Mouse (Mus musculus) heart, postnatal 0 days (tissue): ENCODE results near the gene Tff1. TPM values are rescaled to one million over a fixed set of nuclear protein-coding genes. Genes with fewer than 3 reads are reported as not detected.
A peak's percentile ranks its signal among the peaks of the same experiment; 100 is the strongest.

Source experiments
- ATAC-seq: fragments of 200-750 bp; cut with Nextera tagmentation; 2 replicates; pipeline ENCODE4 v1.8.0; 2017; ENCODE audit warnings: low read depth, moderate number of reproducible peaks, moderate library complexity; ENCODE audit not compliant: insufficient read depth
- DNase-seq: peaks from one replicate; pipeline ENCODE4 v3.0.0-alpha.2; 2016; ENCODE audit warnings: low spot score
- H3K27ac ChIP-seq: fragments of 300-500 bp; sonication (generic); 2 replicates; pipeline ENCODE4 v1.5.1; 2014; ENCODE audit warnings: low read depth, mild to moderate bottlenecking
- H3K27me3 ChIP-seq: fragments of 300-500 bp; sonication (generic); 2 replicates; pipeline ENCODE4 v1.6.1; 2014; ENCODE audit warnings: low read length, mixed read lengths; ENCODE audit not compliant: control insufficient read depth, insufficient read depth
- H3K36me3 ChIP-seq: fragments of 300-500 bp; sonication (generic); replicated peaks from 2 replicates; pipeline ENCODE4 v1.6.1; 2014; ENCODE audit warnings: low read length, mixed read lengths; ENCODE audit not compliant: control insufficient read depth, insufficient read depth
- H3K4me1 ChIP-seq: fragments of 300-500 bp; sonication (generic); 2 replicates; pipeline ENCODE4 v1.6.1; 2014; ENCODE audit warnings: antibody characterized with exemption; ENCODE audit not compliant: control insufficient read depth, insufficient read depth
- H3K4me2 ChIP-seq: fragments of 300-500 bp; sonication (generic); 2 replicates; pipeline ENCODE4 v1.6.1; 2014; ENCODE audit warnings: low read depth, mild to moderate bottlenecking, low read length, moderate library complexity
- H3K4me3 ChIP-seq: fragments of 300-500 bp; sonication (generic); 2 replicates; pipeline ENCODE4 v1.5.1; 2014; ENCODE audit warnings: low read depth, low read length
- H3K9ac ChIP-seq: fragments of 300-500 bp; sonication (generic); replicated peaks from 2 replicates; pipeline ENCODE4 v1.6.1; 2014; ENCODE audit warnings: low read depth, low read length, mixed read lengths
- H3K9me3 ChIP-seq: fragments of 300-500 bp; sonication (generic); replicated peaks from 2 replicates; pipeline ENCODE4 v1.6.1; 2016; ENCODE audit warnings: low read length; ENCODE audit not compliant: control insufficient read depth
- CTCF ChIP-seq: IDR thresholded peaks from 2 replicates; pipeline ENCODE4 v1.5.1; 2016; ENCODE audit warnings: antibody characterized with exemption, control low read depth, low read depth
- EP300 ChIP-seq: IDR thresholded peaks from 2 replicates; pipeline ENCODE4 v1.6.1; 2016; ENCODE audit warnings: antibody characterized with exemption, low read depth
- WGBS: fragments of 180-500 bp; shearing (Covaris S2); extraction: QIAGEN DNeasy Blood & Tissue Kit; methylation state at CpG from one replicate; pipeline ENCODE4 v1.1.7; 2014; 5-methylcytosine and 5-hydroxymethylcytosine counted together
- polyA plus RNA-seq: library from polyadenylated mRNA; unstranded; fragments of >200 nt; fragmentation: Nextera tagmentation; extraction: Ambion mirVana; gene quantifications from 2 replicates; pipeline ENCODE4 v1.2.1, GENCODE M21; 2015
- total RNA-seq: library from RNA; depleted of rRNA; stranded (reverse); fragments of >200 nt; gene quantifications from 2 replicates; pipeline ENCODE4 v1.2.3, GENCODE M21; 2014; ENCODE audit warnings: low replicate concordance; rRNA removed

The Tff1 gene
- total RNA-seq = not detected in 2 replicates
- not detected in 2 replicates for polyA plus RNA-seq

GRCm38 (mm10) chr17:31165127-31165526 lies at the start of gene Tff1:
TSS of gene Tff1 (minus strand) at chr17:31165277.
- no peak within 1 kb of the TSS for H3K9ac ChIP-seq
- no peak for TF ChIP-seq EP300
- TF ChIP-seq CTCF = no peak
- no peaks in the 10 kb centered on the region for H3K27me3 ChIP-seq
- H3K4me2 ChIP-seq = no peak within 1 kb of the TSS
- no peak for ATAC-seq
- no peaks in the 10 kb centered on the region for H3K9me3 ChIP-seq
- no peak within 1 kb of the TSS for H3K4me3 ChIP-seq
- H3K36me3 ChIP-seq = no peaks in the 10 kb centered on the region
- no peak for DNase-seq
- WGBS = 62% methylated on average over 6 of the region's 6 CpGs
- no peaks in the 10 kb centered on the region for H3K4me1 ChIP-seq
- no peak within 1 kb of the TSS for H3K27ac ChIP-seq

DNA sequence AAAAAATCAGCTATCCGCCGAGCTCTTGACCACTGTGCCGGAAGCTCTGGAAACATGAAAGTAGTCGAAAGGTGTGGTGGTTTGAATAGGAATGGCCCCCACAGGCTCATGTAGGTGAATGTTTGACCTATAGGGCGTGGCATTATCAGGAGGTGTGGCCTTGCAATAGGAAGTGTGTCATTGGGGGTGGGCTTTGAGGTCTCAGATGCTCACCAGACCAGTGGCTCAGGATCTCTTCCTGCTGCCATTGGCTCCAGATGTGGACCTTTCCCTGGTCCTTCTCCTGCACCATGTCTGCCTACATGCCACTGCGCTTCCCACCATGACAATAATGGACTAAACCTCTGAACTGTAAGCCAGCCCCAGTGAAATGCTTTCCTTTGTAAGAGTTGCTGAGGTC lies 46.8 kb upstream of the Tff1 start:
- Histone ChIP-seq H3K9ac (no peak overlapping the region), H3K4me3 (no peak overlapping the region), H3K36me3 (no peaks in the 10 kb centered on the region), H3K9me3 (no peaks in the 10 kb centered on the region), H3K4me1 (no peaks in the 10 kb centered on the region), H3K27ac (no peak overlapping the region), H3K27me3 (no peaks in the 10 kb centered on the region), H3K4me2 (no peak overlapping the region)
- TF ChIP-seq EP300 (no peak), CTCF (no peak)
- WGBS = 82% methylated on average over 6 of the region's 6 CpGs
- ATAC-seq (no peak), DNase-seq (no peak)

GRCm38 (mm10) chr17:31210299-31210698 lies 45.2 kb upstream of the Tff1 start:
- Histone ChIP-seq H3K9ac (no peak overlapping the region), H3K9me3 (no peaks in the 10 kb centered on the region), H3K36me3 (no peaks in the 10 kb centered on the region), H3K27me3 (no peaks in the 10 kb centered on the region), H3K4me1 (no peaks in the 10 kb centered on the region), H3K4me2 (no peak overlapping the region), H3K4me3 (no peak overlapping the region), H3K27ac (no peak overlapping the region)
- DNase-seq (no peak), ATAC-seq (no peak)
- TF ChIP-seq CTCF (no peak), EP300 (no peak)
- WGBS = 57% methylated on average over 7 of the region's 7 CpGs

DNA sequence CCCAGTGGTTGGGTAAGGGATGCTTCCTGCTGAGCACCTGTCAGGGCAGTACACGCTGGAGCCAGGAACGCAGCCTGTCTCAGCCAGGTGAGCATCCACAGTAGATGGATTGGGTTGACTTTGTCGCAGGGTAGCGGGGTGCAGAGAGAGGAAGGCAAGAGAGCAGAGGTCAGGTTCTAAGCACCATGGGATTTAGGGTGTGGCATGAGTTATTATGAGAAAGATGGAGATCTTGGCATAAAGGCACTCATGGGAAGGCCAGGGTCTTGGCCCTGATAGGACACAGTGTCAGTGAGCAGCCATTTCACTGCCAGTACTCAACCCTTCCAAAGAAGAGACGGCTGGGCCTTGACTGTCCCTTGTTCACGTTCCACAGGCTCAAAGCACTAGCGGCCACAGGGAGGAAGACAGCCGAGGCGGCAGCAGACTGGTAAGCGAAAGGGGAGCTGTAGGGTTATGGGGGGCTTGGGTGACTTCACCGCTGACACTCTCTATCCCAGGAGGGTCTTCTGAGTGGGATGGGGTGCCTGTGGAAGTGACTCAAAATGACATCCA lies 44.4 kb upstream of the Tff1 start:
- H3K36me3 ChIP-seq = no peaks in the 10 kb centered on the region
- WGBS = 88% methylated on average over 11 of the region's 11 CpGs
- ATAC-seq (no peak), DNase-seq (no peak)
- no peak overlapping the region for H3K27ac ChIP-seq
- no peak overlapping the region for H3K4me3 ChIP-seq
- no peaks in the 10 kb centered on the region for H3K9me3 ChIP-seq
- no peak overlapping the region for H3K4me2 ChIP-seq
- TF ChIP-seq CTCF (no peak), EP300 (no peak)
- H3K9ac ChIP-seq = no peak overlapping the region
- H3K27me3 ChIP-seq = no peaks in the 10 kb centered on the region
- H3K4me1 ChIP-seq = no peaks in the 10 kb centered on the region

DNA sequence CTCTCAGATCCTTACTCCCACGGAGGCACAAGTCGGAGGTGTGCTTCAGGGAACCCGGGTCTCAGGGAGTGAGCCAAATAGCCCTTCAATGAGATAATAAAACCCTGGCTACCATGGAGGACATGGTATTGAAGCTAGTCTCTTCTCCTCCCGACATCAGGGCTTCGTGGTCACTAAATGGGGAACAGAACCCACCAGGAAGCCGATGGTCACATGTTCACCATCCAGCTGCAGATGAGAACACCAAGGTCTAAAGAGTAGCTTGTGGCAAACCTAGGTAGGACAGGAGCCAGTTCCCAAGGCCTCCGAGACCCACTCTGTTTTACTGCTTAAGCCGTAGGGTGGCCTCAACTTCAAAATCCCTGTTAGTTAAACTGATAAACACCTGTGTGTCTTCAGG lies 43.6 kb upstream of the Tff1 start:
- ATAC-seq (no peak), DNase-seq (no peak)
- no peaks in the 10 kb centered on the region for H3K36me3 ChIP-seq
- TF ChIP-seq EP300 (no peak), CTCF (no peak)
- H3K4me1 ChIP-seq = no peaks in the 10 kb centered on the region
- H3K4me2 ChIP-seq = peak overlapping the region; percentile 16; the same call in 1 of the 2 replicates
- no peak overlapping the region for H3K27ac ChIP-seq
- peak overlapping the region; percentile 19; the same call in 1 of the 2 replicates for H3K4me3 ChIP-seq
- 83% methylated on average over 8 of the region's 8 CpGs for WGBS
- no peak overlapping the region for H3K9ac ChIP-seq
- no peaks in the 10 kb centered on the region for H3K9me3 ChIP-seq
- no peaks in the 10 kb centered on the region for H3K27me3 ChIP-seq
